Mouse (Mus musculus) ovary, postnatal 36 days (tissue): ENCODE measurements around the gene Sars.

Experiments
- DNase-seq: peaks from one replicate; pipeline ENCODE4 v3.0.0; 2022; ENCODE audit warnings: low spot score, mixed read lengths

Sars gene

DNA sequence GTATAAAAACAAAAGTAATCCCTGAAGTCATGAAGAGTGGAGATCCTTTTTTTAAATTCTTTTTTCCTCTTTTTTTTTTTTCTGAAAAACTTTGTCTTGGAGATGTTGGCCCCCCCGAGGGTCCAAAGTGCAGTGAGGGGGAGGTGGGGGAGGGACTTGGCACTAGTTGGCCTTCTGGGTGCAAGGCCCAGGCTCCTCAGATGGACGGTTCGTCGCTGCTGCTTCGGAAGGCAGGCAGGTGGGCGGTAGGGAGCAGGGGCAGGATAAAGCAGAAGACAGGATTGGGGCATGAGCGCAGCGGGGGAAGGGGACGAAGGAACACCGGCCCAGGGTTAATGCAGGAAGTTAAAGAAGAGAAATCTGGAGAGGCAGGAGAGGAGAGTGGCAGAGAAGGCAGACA, 52.7 kb downstream of the Sars start:
- no peak for DNase-seq

DNA sequence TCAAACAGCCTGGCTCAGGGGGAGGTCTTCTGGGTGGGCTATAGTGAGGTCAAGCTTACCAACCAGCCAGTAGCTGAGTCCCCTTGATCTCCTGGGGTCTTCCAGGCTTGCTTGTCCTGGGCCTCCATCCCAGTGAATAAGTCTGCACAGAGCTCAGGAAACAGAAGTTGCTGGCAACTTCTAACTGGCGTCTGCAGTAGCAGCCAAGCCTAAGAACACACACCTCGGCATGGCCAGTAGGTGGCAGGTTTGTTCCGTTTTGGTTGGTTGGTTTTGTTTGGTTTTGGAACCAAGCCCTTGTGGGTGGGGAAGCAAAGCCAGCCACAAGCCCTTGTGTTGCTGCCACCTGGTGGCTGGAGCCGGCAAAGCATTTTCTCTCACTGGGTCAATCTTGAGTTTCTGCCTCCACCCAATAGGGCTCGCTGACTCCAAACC, 55.9 kb downstream of the Sars start:
- peak; percentile 92 for DNase-seq

DNA sequence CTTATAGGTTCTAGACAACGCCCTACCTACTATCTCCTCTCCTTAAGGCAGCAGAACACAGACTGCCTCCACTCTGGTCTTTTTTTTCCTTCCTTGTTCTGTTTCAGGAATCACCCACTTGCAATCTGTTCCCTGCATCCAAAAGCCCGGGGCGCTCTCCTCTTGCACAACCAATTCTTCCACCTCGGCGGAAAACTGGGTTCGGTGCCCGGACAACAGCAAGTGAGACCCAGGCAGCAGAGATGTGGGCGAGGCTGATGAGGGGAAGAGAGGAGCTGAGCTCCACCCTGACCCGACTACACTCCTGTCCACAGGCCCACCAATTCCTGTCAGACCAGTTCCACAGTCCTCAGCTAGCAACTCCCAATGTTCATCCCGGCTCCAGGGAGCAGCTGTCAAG, 58.8 kb downstream of the Sars start:
- DNase-seq, result no peak

DNA sequence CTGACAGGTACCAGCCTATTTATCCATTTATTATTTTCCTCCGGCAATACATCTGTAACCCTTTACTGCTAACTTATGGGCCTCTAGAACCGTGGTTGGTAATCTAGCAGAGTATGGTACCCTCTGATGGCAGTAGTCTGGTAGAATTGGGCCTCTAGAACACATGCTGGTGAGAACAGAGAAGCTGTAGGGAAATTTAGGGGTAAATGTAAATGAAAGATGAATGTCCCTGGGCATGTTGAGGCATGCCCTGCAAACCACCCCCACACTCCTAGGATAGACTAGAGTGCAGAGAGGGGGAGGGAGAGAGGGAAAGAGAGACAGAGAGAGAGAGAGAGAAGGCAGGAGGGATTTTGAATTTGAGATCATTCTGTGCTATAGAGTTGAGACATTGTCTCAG, 60.6 kb downstream of the Sars start:
- no peak for DNase-seq

DNA sequence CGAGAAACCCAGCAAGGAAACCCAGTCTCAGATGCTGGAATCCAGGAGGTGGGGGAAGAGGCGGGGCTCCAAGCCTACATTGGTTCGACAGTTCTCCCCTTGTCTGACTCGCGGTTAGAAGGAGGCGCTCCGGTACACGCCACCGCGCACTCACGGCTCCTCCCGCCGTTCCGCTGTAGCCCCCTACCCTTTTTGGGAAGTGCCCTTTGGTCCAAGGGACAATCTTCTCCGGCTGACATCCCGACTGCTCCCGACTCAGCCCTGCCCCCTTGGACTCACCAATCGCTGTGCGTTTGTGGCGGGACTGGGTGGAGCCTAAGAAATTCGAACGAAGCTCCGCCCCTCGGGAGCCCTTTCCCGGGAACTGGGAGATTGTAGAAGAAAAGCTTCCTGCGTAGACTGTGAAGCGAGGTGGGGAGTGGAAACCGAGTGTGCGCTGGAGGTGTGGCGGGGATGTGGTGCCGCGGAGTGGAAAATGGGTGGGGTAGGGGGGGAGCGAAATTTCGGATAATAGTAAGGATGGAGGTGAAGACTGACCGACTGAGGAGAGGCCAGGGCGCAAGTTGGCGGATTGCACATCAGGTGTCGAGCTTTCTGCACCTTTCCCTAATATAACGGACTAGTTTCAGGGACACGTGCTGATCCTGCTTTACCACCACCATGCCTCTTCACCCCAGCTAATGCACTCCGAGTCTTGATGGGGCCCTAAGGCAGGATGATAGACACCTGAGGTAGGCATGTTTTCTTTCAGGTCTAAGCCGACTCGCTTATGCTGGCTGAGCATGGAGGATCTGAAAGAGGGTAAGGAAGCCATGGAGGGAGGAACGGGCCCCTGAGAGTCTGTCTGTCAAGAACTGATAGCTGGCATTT, 61.3 kb downstream of the Sars start, which contains the start of gene Psrc1:
Gene Psrc1 (plus strand): TSS at position 355 of the 870 bp plus-strand sequence.
- peak; percentile 84 for DNase-seq

DNA sequence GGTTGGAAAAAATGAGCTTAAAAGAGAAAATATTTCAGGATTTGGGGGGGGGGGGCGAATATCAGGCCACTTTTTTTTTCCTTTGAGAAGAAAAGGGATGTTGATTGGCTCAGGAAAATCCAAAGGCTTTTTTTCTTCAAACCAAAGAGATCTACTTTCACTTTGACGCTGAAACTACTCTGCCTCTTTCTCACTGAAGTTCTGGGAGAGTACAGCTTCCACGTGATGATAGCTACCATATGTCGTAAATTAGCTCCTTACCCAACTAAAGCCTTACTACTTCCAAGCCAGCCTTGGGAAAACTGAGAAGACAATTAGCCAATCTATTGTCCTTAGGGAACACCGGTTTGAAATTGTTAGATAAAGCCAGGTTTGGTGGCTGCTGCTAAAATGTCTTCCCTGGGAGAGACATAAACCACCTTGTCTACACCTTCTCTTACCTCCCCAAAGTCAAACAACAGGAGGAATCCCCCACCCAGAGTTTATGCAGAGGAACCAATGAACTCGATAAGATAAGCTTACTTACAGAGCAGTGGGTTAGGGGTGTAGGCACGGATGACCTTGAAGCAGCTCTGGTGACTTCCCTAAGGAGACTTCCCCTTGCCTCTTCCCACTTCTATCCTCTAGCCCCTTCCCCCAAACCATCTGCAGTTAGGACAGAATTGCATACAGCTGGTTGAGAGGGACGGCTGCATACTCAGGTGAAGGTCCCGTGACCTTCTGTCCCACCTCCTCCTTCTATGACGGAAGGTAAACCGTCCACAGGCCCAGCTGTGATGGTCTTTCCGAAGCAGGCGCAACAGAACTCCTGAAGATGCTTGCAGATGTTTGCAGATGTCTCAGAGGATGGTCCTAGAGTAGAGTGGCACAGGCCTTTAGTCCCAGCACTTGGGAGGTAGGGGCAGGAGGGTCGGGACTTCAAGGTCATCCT, 62.8 kb downstream of the Sars start:
- DNase-seq, result no peak

DNA sequence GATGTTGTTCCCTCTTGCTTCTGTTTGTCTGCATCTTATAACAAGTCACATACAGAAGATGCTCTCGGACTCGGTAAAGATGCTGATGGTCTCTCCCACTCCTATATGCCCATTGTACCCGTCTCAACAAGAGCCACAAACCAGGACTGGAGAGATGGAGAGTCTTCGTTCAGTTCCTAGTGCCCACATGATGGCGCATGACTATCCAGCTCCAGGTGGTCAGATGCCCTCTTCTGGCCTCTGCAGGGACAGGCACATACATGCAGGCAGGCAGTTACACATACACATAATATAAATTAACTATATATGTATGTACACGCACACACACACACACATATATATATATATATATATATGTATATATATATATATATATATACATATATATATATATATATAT, 64.3 kb downstream of the Sars start:
- DNase-seq, result no peak

DNA sequence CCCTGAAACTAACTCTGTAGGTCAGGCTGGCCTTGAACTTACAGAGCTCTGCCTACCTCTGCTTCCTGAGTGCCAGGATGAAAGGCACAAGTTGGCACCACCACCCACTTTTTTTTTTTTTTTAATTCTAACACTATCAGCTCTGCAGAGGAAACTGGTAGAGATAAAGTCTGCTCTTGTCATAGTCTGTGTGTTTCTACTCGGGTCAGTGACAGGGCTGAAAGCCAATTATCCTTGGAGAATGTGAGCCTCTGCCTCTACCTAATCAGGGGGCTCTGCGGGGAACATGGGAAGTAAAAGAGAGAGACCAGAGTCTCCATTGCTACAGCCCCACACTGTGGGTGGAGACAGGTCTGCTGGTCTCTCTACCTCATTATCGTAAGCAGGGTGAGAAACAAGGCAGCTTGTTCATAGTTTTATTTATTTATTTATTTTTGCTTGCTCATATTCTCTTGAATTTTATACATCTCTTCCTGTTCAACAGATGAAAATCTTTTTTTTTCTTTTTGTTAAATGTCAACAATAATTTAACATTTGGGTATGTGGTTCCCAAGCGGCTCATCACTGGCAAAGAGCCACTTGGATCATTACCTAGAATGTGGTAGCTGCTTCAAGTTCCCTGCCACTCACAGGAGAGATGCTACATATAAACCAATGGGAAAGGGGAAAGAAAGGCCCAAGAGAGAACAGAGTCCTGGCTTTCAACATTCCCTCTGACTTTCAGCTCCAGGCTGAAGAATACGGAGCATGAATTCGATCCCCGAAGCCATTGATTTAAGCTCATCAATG, 65.9 kb downstream of the Sars start:
- DNase-seq, result no peak
